Mouse (Mus musculus): ENCODE results near the gene Arnt2. TPM values are rescaled to one million over a fixed set of nuclear protein-coding genes. Genes with fewer than 3 reads are reported as not detected.

Arnt2 gene
- polyA plus RNA-seq, 1 experiment from 2014 or later = 15.9 TPM

DNA sequence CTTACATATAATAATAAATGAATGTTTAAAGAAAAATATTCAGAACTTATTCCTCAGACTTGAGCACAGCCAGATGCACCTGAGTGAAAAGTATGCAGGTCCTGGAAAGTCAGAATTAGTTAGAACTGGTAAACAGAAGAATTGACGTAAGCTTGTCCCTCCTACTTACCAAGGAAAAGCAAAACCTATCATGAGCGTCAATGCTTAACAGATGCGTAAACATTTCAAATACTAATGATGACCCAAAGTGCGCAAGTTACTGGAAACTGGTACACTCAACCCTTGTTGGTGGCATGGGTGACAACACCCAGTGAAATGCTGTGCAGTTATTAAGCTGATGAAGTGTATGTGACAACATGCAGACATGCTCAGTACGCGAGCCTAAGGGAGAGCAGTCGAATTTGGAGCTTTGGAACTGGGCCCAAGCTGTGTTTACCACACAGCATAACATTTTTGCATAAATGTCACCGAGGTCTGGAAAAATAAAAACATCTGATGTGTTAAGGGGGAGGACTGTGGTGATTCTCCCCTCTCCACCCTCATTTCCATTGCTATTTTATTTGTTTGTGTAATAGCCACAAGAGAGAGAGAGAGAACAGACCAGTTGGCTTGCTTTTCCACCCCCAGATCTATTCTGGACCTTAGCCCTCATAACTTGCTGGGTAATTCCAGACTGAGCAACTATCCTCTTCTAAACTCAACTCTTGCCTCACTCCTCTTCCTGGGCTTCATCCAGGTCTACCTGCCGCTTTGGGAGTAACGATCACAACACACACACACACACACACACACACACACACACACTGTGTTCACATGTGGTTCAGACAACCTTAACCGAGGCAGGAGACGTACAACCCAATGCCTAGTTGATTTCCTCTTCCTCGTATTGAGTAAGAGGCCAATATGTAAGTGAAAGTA, 208.6 kb downstream of the Arnt2 start:
- no peaks in the 10 kb centered on the region for H3K36me3 ChIP-seq
- H3K27ac ChIP-seq = no peak overlapping the region
- H3K9me3 ChIP-seq = no peaks in the 10 kb centered on the region
- no peak overlapping the region for H3K4me2 ChIP-seq (replicated peaks)
- H3K9ac ChIP-seq = no peak overlapping the region
- H3K4me3 ChIP-seq = no peak overlapping the region
- H3K4me1 ChIP-seq = peaks cover 5% of the 10 kb centered on the region; the same call in 1 of the 2 replicates
- WGBS = 81% methylated on average over 13 of the region's 13 CpGs
- no peaks in the 10 kb centered on the region for H3K27me3 ChIP-seq
- no peak for ATAC-seq (ENCODE audit: low FRiP score, low read depth)

DNA sequence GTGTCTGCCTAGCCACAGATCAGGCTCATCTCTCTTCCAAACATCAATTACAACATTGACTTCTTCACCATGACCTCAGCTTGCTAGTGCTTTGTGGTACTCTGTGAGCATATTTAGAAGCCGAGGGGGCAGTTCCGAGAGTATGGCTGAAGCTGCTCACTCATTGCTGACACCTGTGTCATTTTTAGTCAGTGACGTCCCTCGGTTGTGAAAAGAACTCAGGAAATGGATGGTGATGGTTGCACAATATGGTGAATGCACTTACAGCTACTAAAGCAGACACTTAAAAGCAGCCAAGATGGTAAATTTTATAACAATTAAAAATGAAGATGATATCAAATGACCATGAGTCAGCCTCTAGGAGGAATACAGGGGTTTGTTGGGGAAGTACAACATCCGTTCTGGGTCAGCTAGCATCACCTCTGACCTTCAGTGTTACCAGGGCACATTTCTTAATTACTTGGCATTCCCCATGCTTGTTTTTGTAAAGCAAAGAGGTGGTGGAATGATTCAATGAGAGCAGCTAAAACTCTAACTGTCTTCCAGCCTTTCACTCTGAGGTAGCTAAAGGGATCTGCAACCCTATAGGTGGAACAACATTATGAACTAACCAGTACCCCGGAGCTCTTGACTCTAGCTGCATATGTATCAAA, 212.6 kb downstream of the Arnt2 start:
- Histone ChIP-seq H3K4me1 (no peaks in the 10 kb centered on the region), H3K4me2 (replicated peaks) (no peak overlapping the region), H3K36me3 (no peaks in the 10 kb centered on the region), H3K4me3 (no peak overlapping the region), H3K27ac (no peak overlapping the region), H3K9me3 (no peaks in the 10 kb centered on the region), H3K27me3 (no peaks in the 10 kb centered on the region), H3K9ac (no peak overlapping the region)
- no peak for ATAC-seq (ENCODE audit: low FRiP score, low read depth)
- WGBS = 80% methylated on average over 6 of the region's 6 CpGs

Other genes with a start within 250 kb of the Arnt2 start
- 0.61 and 0.83 TPM in 2 replicates for gene Gm2115, start 118.8 kb upstream of the Arnt2 start, polyA plus RNA-seq (2015; fragmentation: Nextera tagmentation; extraction: Ambion mirVana)
- gene Fah, start 196.5 kb upstream of the Arnt2 start, polyA plus RNA-seq (2015; fragmentation: Nextera tagmentation; extraction: Ambion mirVana) = 2.9 and 3.8 TPM in 2 replicates

All from limb, embryonic 13.5 days (tissue).